Mouse (Mus musculus) testis, adult 2 months (tissue): ENCODE data around the gene Olfr1311. TPM values are rescaled to one million over a fixed set of nuclear protein-coding genes. Genes with fewer than 3 reads are reported as not detected.
"Not testable (repeated sequence)": the region's sequence is repeated elsewhere in the genome, so short reads cannot be mapped to it uniquely, and the experiment has no call there.

Source experiments
- H3K27ac ChIP-seq: fragments of 200-500 bp; 2 replicates; pipeline ENCODE4 v1.5.1; 2012; ENCODE audit warnings: low read depth, low read length; ENCODE audit not compliant: control insufficient read depth, insufficient read depth
- H3K27me3 ChIP-seq: fragments of 200-500 bp; 2 replicates; pipeline ENCODE4 v1.6.1; 2012; ENCODE audit warnings: mild to moderate bottlenecking, low read length, moderate library complexity; ENCODE audit not compliant: control insufficient read depth, insufficient read depth
- H3K36me3 ChIP-seq: fragments of 200-500 bp; 2 replicates; pipeline ENCODE4 v1.6.1; 2012; ENCODE audit warnings: mild to moderate bottlenecking, low read length; ENCODE audit not compliant: control insufficient read depth, insufficient read depth
- H3K4me1 ChIP-seq: fragments of 200-500 bp; 2 replicates; pipeline ENCODE4 v1.6.1; 2012; ENCODE audit warnings: low read length; ENCODE audit not compliant: control insufficient read depth, insufficient read depth
- H3K4me3 ChIP-seq: fragments of 200-500 bp; 2 replicates; pipeline ENCODE4 v1.5.1; 2012; ENCODE audit warnings: low read depth, mild to moderate bottlenecking, low read length, moderate library complexity, mixed read lengths; ENCODE audit not compliant: control insufficient read depth
- CTCF ChIP-seq: fragments of 200-500 bp; IDR thresholded peaks from 2 replicates; pipeline ENCODE4 v1.5.1; 2012; ENCODE audit warnings: low read depth, mild to moderate bottlenecking, inconsistent platforms, low read length, moderate library complexity; ENCODE audit not compliant: control insufficient read depth, insufficient read depth, insufficient replicate concordance
- POLR2A ChIP-seq: fragments of 200-500 bp; IDR thresholded peaks from 2 replicates; pipeline ENCODE4 v1.6.1; 2012; ENCODE audit warnings: low read depth, mild to moderate bottlenecking, inconsistent platforms, low read length, moderate library complexity; ENCODE audit not compliant: control insufficient read depth
- polyA plus RNA-seq: library from polyadenylated mRNA; depleted of rRNA; stranded (reverse); fragments of >200 nt; gene quantifications from 2 replicates; pipeline ENCODE4 v1.2.3, GENCODE M21; 2012; rRNA removed

Olfr1311 gene
- not detected in 2 replicates for polyA plus RNA-seq

GRCm38 (mm10) chr2:112024312-112024711 lies at the start of gene Olfr1311:
Olfr1311 (minus strand) TSS chr2:112024412.
- TF ChIP-seq POLR2A (no peak), CTCF (no peak)
- Histone ChIP-seq H3K4me3 (no peak within 1 kb of the TSS), H3K4me1 (no peaks in the 10 kb centered on the region), H3K27ac (no peak within 1 kb of the TSS), H3K36me3 (no peaks in the 10 kb centered on the region), H3K27me3 (no peaks in the 10 kb centered on the region)

- Histone ChIP-seq H3K4me3 (no peak within 1 kb of the TSS), H3K27ac (no peak within 1 kb of the TSS), H3K36me3 (no peaks in the 10 kb centered on the region), H3K27me3 (no peaks in the 10 kb centered on the region), H3K4me1 (no peaks in the 10 kb centered on the region)
- TF ChIP-seq POLR2A (no peak), CTCF (no peak)
These were observed 25.9 kb upstream of the Olfr1311 start, which contains the start of gene Olfr1312 for GRCm38 (mm10) chr2:112050138-112050537. Olfr1312 (minus strand) TSS chr2:112050238.

GRCm38 (mm10) chr2:112026971-112027370 lies 2.8 kb upstream of the Olfr1311 start:
- H3K4me1 ChIP-seq, H3K27me3 ChIP-seq, H3K27ac ChIP-seq, H3K36me3 ChIP-seq, H3K4me3 ChIP-seq: not testable (repeated sequence)

GRCm38 (mm10) chr2:112014900-112015299 lies 9.3 kb downstream of the Olfr1311 start:
- Histone ChIP-seq H3K27ac (no peak overlapping the region), H3K36me3 (no peaks in the 10 kb centered on the region), H3K4me1 (no peaks in the 10 kb centered on the region), H3K4me3 (no peak overlapping the region), H3K27me3 (no peaks in the 10 kb centered on the region)
- TF ChIP-seq CTCF (no peak), POLR2A (no peak)

- Histone ChIP-seq H3K27me3 (no peaks in the 10 kb centered on the region), H3K4me3 (no peak within 1 kb of the TSS), H3K27ac (no peak within 1 kb of the TSS), H3K36me3 (no peaks in the 10 kb centered on the region), H3K4me1 (no peaks in the 10 kb centered on the region)
- no peak for TF ChIP-seq POLR2A
- no peak for TF ChIP-seq CTCF
These were observed 11.6 kb downstream of the Olfr1311 start, which contains the start of gene Olfr1310 for GRCm38 (mm10) chr2:112012608-112013007. Olfr1310 (minus strand) TSS chr2:112012708.

- no peaks in the 10 kb centered on the region for H3K4me1 ChIP-seq
- no peak within 1 kb of the TSS for H3K4me3 ChIP-seq
- H3K27me3 ChIP-seq = no peaks in the 10 kb centered on the region
- H3K36me3 ChIP-seq = no peaks in the 10 kb centered on the region
- TF ChIP-seq POLR2A = no peak
- no peak for TF ChIP-seq CTCF
- H3K27ac ChIP-seq = no peak within 1 kb of the TSS
These were observed 34.0 kb downstream of the Olfr1311 start, which contains the start of gene Olfr1309 for GRCm38 (mm10) chr2:111990181-111990580. Olfr1309 (minus strand) TSS chr2:111990281.

Other genes with a start within 250 kb of the Olfr1311 start
- not detected in 2 replicates for gene Olfr1302, start 247.0 kb downstream of the Olfr1311 start, polyA plus RNA-seq
- not detected in 2 replicates for gene Olfr1303, start 204.1 kb downstream of the Olfr1311 start, polyA plus RNA-seq
- not detected in 2 replicates for gene Olfr1305, start 147.3 kb downstream of the Olfr1311 start, polyA plus RNA-seq
- not detected in 2 replicates for gene Olfr1306, start 108.1 kb downstream of the Olfr1311 start, polyA plus RNA-seq
- gene Olfr1307, start 75.0 kb downstream of the Olfr1311 start, polyA plus RNA-seq = not detected in 2 replicates
- not detected in 2 replicates for gene Olfr1308, start 59.5 kb downstream of the Olfr1311 start, polyA plus RNA-seq
- not detected in 2 replicates for gene Olfr1309, start 34.1 kb downstream of the Olfr1311 start, polyA plus RNA-seq
- not detected in 2 replicates for gene Olfr1310, start 11.7 kb downstream of the Olfr1311 start, polyA plus RNA-seq
- not detected in 2 replicates for gene Olfr1312, start 25.8 kb upstream of the Olfr1311 start, polyA plus RNA-seq
- not detected in 2 replicates for gene Olfr1313, start 53.4 kb upstream of the Olfr1311 start, polyA plus RNA-seq
- gene Olfr1314, start 72.4 kb upstream of the Olfr1311 start, polyA plus RNA-seq = not detected in 2 replicates
- gene Olfr1315-ps1, start 91.0 kb upstream of the Olfr1311 start, polyA plus RNA-seq = not detected in 2 replicates
- gene Olfr1316, start 110.6 kb upstream of the Olfr1311 start, polyA plus RNA-seq = not detected in 2 replicates
- gene Olfr1317, start 115.9 kb upstream of the Olfr1311 start, polyA plus RNA-seq = not detected in 2 replicates
- not detected in 2 replicates for gene Olfr1318, start 129.8 kb upstream of the Olfr1311 start, polyA plus RNA-seq
- gene Lpcat4, start 215.1 kb upstream of the Olfr1311 start, polyA plus RNA-seq = 74.6 and 88.6 TPM in 2 replicates
- 22.6 and 23.7 TPM in 2 replicates for gene Nutm1, start 234.9 kb upstream of the Olfr1311 start, polyA plus RNA-seq
- 108 and 121 TPM in 2 replicates for gene Nop10, start 237.5 kb upstream of the Olfr1311 start, polyA plus RNA-seq
- gene Slc12a6, start 241.4 kb upstream of the Olfr1311 start, polyA plus RNA-seq = 28.8 and 34.1 TPM in 2 replicates
- not detected in 2 replicates for gene Gm21985, start 241.9 kb upstream of the Olfr1311 start, polyA plus RNA-seq